Mouse (Mus musculus) cerebellum, adult 2 months (tissue): ENCODE measurements around the gene Tfip11. TPM values are rescaled to one million over a fixed set of nuclear protein-coding genes. Genes with fewer than 3 reads are reported as not detected.

Experiments used
- DNase-seq, 2 experiments: peaks; one replicate each; pipeline ENCODE4 v3.0.0; 2021
- H3K27ac ChIP-seq: fragments of 200-500 bp; 2 replicates; pipeline ENCODE4 v1.5.1; 2012; ENCODE audit warnings: low read length, control low read depth, inconsistent platforms; ENCODE audit not compliant: insufficient read depth
- H3K27me3 ChIP-seq: fragments of 200-500 bp; 2 replicates; pipeline ENCODE4 v1.6.1; 2012; ENCODE audit warnings: inconsistent platforms, mild to moderate bottlenecking, low read length, moderate library complexity; ENCODE audit not compliant: control insufficient read depth, insufficient read depth
- H3K4me1 ChIP-seq: fragments of 200-500 bp; 2 replicates; pipeline ENCODE4 v1.6.1; 2011; ENCODE audit warnings: low read length; ENCODE audit not compliant: control insufficient read depth, insufficient read depth
- H3K4me3 ChIP-seq: fragments of 200-500 bp; replicated peaks from 2 replicates; pipeline ENCODE3; 2011; ENCODE audit warnings: mild to moderate bottlenecking, low read depth, low read length, control low read depth; ENCODE audit not compliant: insufficient read depth
- CTCF ChIP-seq: fragments of 200-500 bp; IDR thresholded peaks from 2 replicates; pipeline ENCODE4 v1.5.1; 2011; ENCODE audit warnings: low read depth, mild to moderate bottlenecking, control low read depth, low read length, moderate library complexity, borderline replicate concordance; ENCODE audit not compliant: insufficient read depth
- POLR2A ChIP-seq: fragments of 200-500 bp; IDR thresholded peaks from 2 replicates; pipeline ENCODE4 v1.6.1; 2011; ENCODE audit warnings: low read length, control low read depth, borderline replicate concordance; ENCODE audit not compliant: insufficient read depth
- WGBS: fragments of 180-500 bp; shearing (Covaris S2); methylation state at CpG from one replicate; pipeline ENCODE4 v1.1.7; 2018; 5-methylcytosine and 5-hydroxymethylcytosine counted together
- polyA plus RNA-seq: library from polyadenylated mRNA; depleted of rRNA; stranded (reverse); fragments of >200 nt; gene quantifications from 2 replicates; pipeline ENCODE4 v1.2.3, GENCODE M21; 2012; rRNA removed

The Tfip11 gene
- polyA plus RNA-seq, 1 experiment: 48.2 TPM

- no peak for DNase-seq
- 71% methylated on average over 6 of the region's 6 CpGs for WGBS
- TF ChIP-seq CTCF: no peak
- no peak for TF ChIP-seq POLR2A
- Histone ChIP-seq H3K4me1 (peaks cover 37% of the 10 kb centered on the region), H3K4me3 (no peak overlapping the region), H3K27me3 (no peaks in the 10 kb centered on the region), H3K27ac (no peak overlapping the region)
These were observed 52.6 kb downstream of the Tfip11 start for GRCm38 (mm10) chr5:112378716-112379115.

DNA sequence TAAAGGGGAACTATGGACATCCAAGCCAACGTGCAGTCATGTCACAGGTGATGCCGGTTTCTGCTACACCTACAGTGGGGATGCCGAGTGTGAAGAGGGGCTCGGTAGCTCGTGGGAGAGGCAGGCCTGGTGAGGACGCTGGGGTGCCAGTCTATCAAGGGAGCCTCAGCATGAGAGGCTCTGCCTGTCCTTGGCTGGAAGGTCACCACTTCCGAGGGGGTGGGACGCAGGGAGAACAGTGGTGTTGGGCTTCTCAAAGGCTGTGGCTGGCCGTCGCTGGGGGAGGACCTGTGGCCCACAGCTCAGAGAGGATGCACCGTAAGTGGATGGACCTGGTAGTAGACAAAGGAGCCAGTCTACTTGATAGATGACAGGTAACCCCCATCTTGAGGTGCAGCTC lies 55.0 kb downstream of the Tfip11 start:
- Histone ChIP-seq H3K27me3 (no peaks in the 10 kb centered on the region), H3K4me3 (no peak overlapping the region), H3K4me1 (peaks cover 35% of the 10 kb centered on the region), H3K27ac (no peak overlapping the region)
- TF ChIP-seq POLR2A (no peak), CTCF (no peak)
- no peak for DNase-seq
- 84% methylated on average over 11 of the region's 11 CpGs for WGBS

GRCm38 (mm10) chr5:112382042-112382441 lies 55.9 kb downstream of the Tfip11 start:
- H3K4me3 ChIP-seq: no peak overlapping the region
- 77% methylated on average over 9 of the region's 9 CpGs for WGBS
- H3K4me1 ChIP-seq: peaks cover 34% of the 10 kb centered on the region
- no peaks in the 10 kb centered on the region for H3K27me3 ChIP-seq
- TF ChIP-seq CTCF (no peak), POLR2A (no peak)
- no peak overlapping the region for H3K27ac ChIP-seq
- peak in 1 of 2 experiments; percentile 7 for DNase-seq

DNA sequence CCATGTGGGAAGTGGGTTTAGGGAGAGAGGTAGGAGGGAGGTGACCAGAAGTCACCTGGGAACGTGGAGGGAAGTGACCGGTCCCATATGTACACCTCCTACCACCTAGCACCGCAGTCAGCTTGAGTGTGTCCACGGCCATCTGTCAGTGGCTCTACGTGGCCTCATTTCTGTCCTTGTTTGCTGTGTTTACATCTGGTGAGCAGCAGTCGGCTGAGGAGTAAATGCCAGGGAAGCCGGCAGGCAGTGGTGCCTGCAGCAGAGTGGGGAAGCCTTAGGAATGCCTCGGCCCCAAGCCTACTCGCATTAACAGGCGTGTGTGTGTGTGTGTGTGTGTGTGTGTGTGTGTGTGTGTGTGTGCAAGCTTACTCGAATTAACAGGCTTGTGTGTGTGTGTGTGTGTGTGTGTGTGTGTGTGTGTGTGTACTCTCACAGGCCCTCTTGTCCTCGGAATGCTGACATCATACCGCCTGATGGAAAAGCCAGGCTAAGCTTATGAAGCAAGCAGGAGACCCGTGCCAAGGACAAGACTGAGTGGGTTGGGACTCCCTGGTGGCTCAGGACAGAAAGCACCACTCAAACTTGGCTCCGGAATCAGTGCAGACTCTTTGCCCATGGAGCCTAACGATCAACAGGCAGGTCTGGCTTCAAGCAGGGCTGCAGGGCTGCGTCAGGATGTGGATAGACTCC lies 56.6 kb downstream of the Tfip11 start:
- DNase-seq: peak; percentile 57 to 66
- peaks cover 34% of the 10 kb centered on the region for H3K4me1 ChIP-seq
- H3K27ac ChIP-seq: no peak overlapping the region
- H3K27me3 ChIP-seq: no peaks in the 10 kb centered on the region
- TF ChIP-seq POLR2A (no peak), CTCF (0 out of 2 replicates have a peak, but pooled peaks have one; percentile 6)
- no peak overlapping the region for H3K4me3 ChIP-seq
- WGBS: 9% methylated on average over 17 of the region's 17 CpGs

DNA sequence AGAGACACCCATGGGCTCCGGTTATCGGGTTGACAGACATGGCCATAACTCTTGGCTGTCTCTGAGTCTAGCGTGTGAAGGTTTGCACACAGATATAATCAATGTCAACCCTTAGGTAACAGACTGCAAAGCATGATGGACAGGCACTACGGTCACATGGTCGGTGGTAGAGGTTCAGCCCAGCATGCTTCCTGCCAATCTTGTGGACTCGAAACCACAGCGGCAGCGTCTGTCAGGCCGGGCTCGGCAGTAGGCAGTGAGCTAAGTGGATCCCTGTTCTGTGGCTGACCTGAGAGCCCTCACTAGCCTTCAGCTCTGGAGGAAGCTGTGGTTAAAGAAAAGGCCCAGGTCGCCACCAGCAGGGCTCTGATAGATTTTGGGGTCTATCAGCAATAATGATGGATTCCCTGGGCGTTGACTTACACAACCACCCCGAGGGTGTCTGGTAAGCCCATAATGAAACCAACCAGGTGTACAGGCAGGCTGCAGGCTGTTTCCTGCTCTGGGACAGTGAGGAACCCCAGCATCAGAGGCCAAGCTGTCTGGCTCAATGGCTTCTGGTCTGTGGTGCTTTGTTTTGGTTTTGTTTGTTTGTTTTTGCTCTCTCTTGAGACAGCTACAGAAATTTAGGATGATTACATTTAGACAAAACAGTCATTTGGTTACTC lies 58.8 kb downstream of the Tfip11 start:
- no peak for DNase-seq
- H3K4me3 ChIP-seq: no peak overlapping the region
- peaks cover 41% of the 10 kb centered on the region for H3K4me1 ChIP-seq
- no peaks in the 10 kb centered on the region for H3K27me3 ChIP-seq
- no peak for TF ChIP-seq POLR2A
- TF ChIP-seq CTCF: no peak
- WGBS: 94% methylated on average over 13 of the region's 13 CpGs
- no peak overlapping the region for H3K27ac ChIP-seq

- 82% methylated on average over 2 of the region's 2 CpGs for WGBS
- Histone ChIP-seq H3K27me3 (no peaks in the 10 kb centered on the region), H3K27ac (no peak overlapping the region), H3K4me3 (no peak overlapping the region), H3K4me1 (peaks cover 34% of the 10 kb centered on the region)
- TF ChIP-seq POLR2A (no peak), CTCF (no peak)
- DNase-seq: no peak
These were observed 59.8 kb downstream of the Tfip11 start for GRCm38 (mm10) chr5:112385973-112386372.

Other genes with a start within 250 kb of the Tfip11 start
- gene Cryba4, start 73.8 kb upstream of the Tfip11 start, polyA plus RNA-seq: 0.51 and 0.52 TPM in 2 replicates
- gene Crybb1, start 70.5 kb upstream of the Tfip11 start, polyA plus RNA-seq: 1.3 and 1.9 TPM in 2 replicates
- gene Tpst2, start 49.7 kb upstream of the Tfip11 start, polyA plus RNA-seq: 30.3 and 35.2 TPM in 2 replicates
- 56.6 and 61.3 TPM in 2 replicates for gene Srrd, start 16.7 kb downstream of the Tfip11 start, polyA plus RNA-seq
- 47.4 and 54.5 TPM in 2 replicates for gene Hps4, start 16.7 kb downstream of the Tfip11 start, polyA plus RNA-seq
- gene Gm6583, start 29.7 kb downstream of the Tfip11 start, polyA plus RNA-seq: not detected in 2 replicates
- gene Asphd2, start 68.5 kb downstream of the Tfip11 start, polyA plus RNA-seq: 87.9 and 92.7 TPM in 2 replicates
- not detected in 2 replicates for gene Gm6588, start 123.1 kb downstream of the Tfip11 start, polyA plus RNA-seq